Mouse (Mus musculus) retina, postnatal 7 days (tissue): ENCODE measurements around the gene Pofut2.
"Not testable (repeated sequence)": the region's sequence is repeated elsewhere in the genome, so short reads cannot be mapped to it uniquely, and the experiment has no call there.

Experiments
- DNase-seq: peaks from one replicate; pipeline ENCODE4 v3.0.0-alpha.2; 2012; ENCODE audit warnings: low read depth, low spot score

Pofut2 gene

GRCm38 (mm10) chr10:77266281-77266680 lies 7.3 kb downstream of the Pofut2 start:
- DNase-seq = no peak

- no peak for DNase-seq
Observed at GRCm38 (mm10) chr10:77267027-77267426, 8.0 kb downstream of the Pofut2 start.

GRCm38 (mm10) chr10:77269129-77269528 lies 10.1 kb downstream of the Pofut2 start:
- no peak for DNase-seq

- DNase-seq = no peak
Observed at GRCm38 (mm10) chr10:77272980-77273730, 14.1 kb downstream of the Pofut2 start.

GRCm38 (mm10) chr10:77273798-77274197 lies 14.8 kb downstream of the Pofut2 start:
- DNase-seq = no peak

GRCm38 (mm10) chr10:77282085-77282484 lies 23.1 kb downstream of the Pofut2 start:
- not testable (repeated sequence) for DNase-seq

- DNase-seq = peak; percentile 71
Observed at GRCm38 (mm10) chr10:77282822-77283221, 23.8 kb downstream of the Pofut2 start.

GRCm38 (mm10) chr10:77284832-77285231 lies 25.8 kb downstream of the Pofut2 start:
- DNase-seq = no peak

- no peak for DNase-seq
Observed at GRCm38 (mm10) chr10:77287626-77288025, 28.6 kb downstream of the Pofut2 start.

- no peak for DNase-seq
Observed at GRCm38 (mm10) chr10:77288639-77289195, 29.7 kb downstream of the Pofut2 start.

GRCm38 (mm10) chr10:77289559-77289958 lies 30.5 kb downstream of the Pofut2 start:
- DNase-seq = no peak

GRCm38 (mm10) chr10:77290624-77291366 lies 31.8 kb downstream of the Pofut2 start:
- no peak for DNase-seq

GRCm38 (mm10) chr10:77294691-77295090 lies 35.7 kb downstream of the Pofut2 start:
- DNase-seq = no peak

GRCm38 (mm10) chr10:77298621-77299020 lies 39.6 kb downstream of the Pofut2 start:
- no peak for DNase-seq

- no peak for DNase-seq
Observed at GRCm38 (mm10) chr10:77299194-77299593, 40.2 kb downstream of the Pofut2 start.

- DNase-seq = no peak
Observed at GRCm38 (mm10) chr10:77300237-77300933, 41.4 kb downstream of the Pofut2 start.

- no peak for DNase-seq
Observed at GRCm38 (mm10) chr10:77300934-77301297, 41.9 kb downstream of the Pofut2 start.

GRCm38 (mm10) chr10:77304362-77304761 lies 45.3 kb downstream of the Pofut2 start:
- DNase-seq = no peak

GRCm38 (mm10) chr10:77304840-77305533 lies 46.0 kb downstream of the Pofut2 start:
- no peak for DNase-seq

GRCm38 (mm10) chr10:77305766-77306165 lies 46.7 kb downstream of the Pofut2 start:
- no peak for DNase-seq

- DNase-seq = no peak
Observed at GRCm38 (mm10) chr10:77308978-77309377, 50.0 kb downstream of the Pofut2 start.
